Mouse (Mus musculus) liver, adult 2 months (tissue): Measurements from ENCODE around the gene Ddx28.

ENCODE experiments used
- CTCF ChIP-seq: fragments of 200-500 bp; IDR thresholded peaks from 2 replicates; pipeline ENCODE4 v1.5.1; 2011; ENCODE audit warnings: low read depth, low read length, control low read depth
- POLR2A ChIP-seq: fragments of 200-500 bp; IDR thresholded peaks from 2 replicates; pipeline ENCODE4 v1.6.1; 2011; ENCODE audit warnings: low read length, control low read depth; ENCODE audit not compliant: insufficient read depth; ENCODE audit errors: extremely low read depth

DNA sequence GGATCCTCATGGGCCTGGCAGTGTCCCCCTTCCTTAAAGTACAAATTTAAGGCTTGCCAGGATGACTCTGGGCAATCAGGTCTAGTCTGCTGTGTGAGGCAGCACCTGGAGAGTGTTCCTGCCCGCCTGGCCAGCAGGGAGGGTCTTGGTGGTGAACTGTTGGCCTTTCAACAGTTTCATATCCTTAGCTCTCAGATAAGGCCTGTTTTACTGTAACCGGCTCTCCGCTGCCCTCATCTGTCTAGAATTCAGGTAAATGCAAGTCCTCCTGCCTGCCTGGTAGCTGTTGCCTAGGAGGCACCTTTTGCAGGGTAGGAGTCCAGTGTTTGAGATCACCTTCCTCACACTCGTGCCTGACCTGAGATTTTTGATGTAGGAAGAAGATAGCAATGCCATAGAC, 28.5 kb upstream of the Ddx28 start:
- TF ChIP-seq POLR2A: no peak
- TF ChIP-seq CTCF: no peak
